Mouse (Mus musculus): ENCODE results near the gene Pfdn5.
"Not testable (repeated sequence)": the region's sequence is repeated elsewhere in the genome, so short reads cannot be mapped to it uniquely, and the experiment has no call there.

Pfdn5 gene

DNA sequence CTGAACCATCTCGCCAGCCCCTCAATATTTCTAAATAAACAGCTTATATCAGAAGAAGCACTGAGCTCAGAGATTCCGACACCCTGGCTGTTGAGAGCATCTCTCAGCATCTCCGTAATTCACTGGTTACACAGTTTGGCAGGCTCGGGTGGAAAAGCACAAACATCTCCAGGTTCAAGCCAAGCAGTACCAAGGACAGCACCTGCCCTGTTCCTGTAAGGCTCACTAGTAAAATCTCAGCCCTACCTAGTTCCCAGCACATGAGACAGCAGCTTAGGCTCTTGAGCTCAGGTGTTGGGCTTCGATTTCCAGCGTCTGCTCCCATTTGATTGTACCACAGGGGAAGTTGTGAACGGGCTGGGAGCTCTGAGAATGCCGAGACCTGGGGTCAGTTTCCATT lies 9.3 kb downstream of the Pfdn5 start:
- DNase-seq (ENCODE audit: low read depth, low spot score) = no peak

DNA sequence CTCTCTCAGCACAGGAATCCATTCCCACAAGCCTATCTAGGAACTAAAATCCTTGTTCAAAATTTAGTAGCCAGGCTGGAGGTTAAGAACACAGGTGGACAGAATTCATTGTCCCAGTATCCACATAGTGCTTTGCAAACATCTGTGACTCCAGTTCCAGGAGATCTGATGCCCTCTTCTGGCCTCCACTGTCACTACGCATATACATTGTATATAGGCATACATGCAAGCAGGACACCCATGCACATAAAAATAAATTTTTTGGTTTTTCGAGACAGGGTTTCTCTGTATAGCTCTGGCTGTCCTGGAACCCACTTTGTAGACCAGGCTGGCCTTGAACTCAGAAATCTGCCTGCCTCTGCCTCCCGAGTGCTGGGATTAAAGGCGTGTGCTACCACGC lies 10.0 kb downstream of the Pfdn5 start:
- DNase-seq (ENCODE audit: low read depth, low spot score) = not testable (repeated sequence)

GRCm38 (mm10) chr15:102336946-102337345 lies 11.0 kb downstream of the Pfdn5 start:
- no peak for DNase-seq (ENCODE audit: low read depth, low spot score)

DNA sequence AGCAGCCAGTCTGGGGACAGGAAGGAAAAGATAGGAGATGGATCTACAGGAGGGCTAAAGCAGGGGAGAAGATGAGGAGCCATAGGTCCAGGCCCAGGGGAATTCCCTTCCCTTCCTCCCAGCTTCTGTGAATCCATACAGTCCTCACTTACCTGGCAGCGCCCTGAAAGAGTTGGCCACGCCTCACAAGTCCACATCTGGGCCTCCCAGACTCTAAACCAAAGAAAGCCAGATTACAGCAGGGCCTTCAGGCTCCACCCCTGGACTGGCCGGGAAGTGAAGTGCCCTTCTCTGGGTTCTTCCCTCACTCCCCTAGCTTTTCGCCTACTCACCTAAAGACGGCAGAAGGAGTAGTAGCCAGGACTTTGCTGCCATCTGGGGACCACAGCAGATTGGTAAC lies 13.7 kb downstream of the Pfdn5 start:
- DNase-seq (ENCODE audit: low read depth, low spot score) = no peak

DNA sequence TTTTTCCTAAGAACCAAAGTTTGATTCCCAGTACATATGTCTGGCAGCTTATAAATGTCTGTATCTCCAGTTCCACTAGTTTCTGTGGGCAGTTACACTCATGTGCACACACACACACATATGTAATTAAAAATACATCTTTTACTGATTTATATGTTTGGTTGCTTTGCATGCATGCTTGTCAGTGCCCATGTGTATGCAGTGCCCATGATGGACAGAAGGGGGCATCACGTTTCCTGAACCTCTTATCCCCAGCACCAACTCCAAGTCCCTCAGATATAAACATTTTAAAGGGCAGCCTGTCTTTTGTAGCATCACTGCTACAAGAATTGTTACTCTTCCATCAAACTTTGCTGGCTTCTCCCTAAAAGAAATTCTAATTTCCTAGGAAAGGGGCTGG lies 15.7 kb downstream of the Pfdn5 start:
- DNase-seq (ENCODE audit: low read depth, low spot score) = no peak

GRCm38 (mm10) chr15:102344490-102344889 lies 18.6 kb downstream of the Pfdn5 start:
- no peak for DNase-seq (ENCODE audit: low read depth, low spot score)

- no peak for DNase-seq (ENCODE audit: low read depth, low spot score)
Observed at GRCm38 (mm10) chr15:102346444-102346843, 20.5 kb downstream of the Pfdn5 start.

GRCm38 (mm10) chr15:102350138-102350941 lies 24.4 kb downstream of the Pfdn5 start, which contains the start of gene Aaas:
Gene Aaas, minus strand, starts transcription at chr15:102350771.
- DNase-seq (ENCODE audit: low read depth, low spot score) = peak; percentile 88

GRCm38 (mm10) chr15:102350942-102351291 lies 25.0 kb downstream of the Pfdn5 start:
- DNase-seq (ENCODE audit: low read depth, low spot score) = no peak

DNA sequence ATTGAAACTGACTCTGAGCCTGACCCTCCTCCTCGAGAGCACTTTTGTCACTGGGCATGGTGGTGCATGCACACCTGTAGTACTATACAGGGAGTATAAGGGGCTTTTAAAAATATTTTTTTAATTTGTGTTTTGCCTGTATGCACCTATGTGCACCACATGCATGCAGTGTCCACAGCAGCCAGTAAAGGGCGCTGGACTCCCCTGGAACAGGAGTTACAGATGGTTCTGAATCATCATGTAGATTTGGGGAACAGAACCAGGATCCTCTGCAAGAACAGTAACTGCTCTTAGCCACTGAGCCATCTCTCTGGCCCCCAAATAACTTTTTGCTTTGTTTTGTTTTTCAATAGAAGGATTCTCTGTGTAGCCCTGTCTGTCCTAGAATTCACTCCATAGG lies 26.3 kb downstream of the Pfdn5 start:
- no peak for DNase-seq (ENCODE audit: low read depth, low spot score)

- DNase-seq (ENCODE audit: low read depth, low spot score) = no peak
Observed at GRCm38 (mm10) chr15:102353986-102354385, 28.1 kb downstream of the Pfdn5 start.

DNA sequence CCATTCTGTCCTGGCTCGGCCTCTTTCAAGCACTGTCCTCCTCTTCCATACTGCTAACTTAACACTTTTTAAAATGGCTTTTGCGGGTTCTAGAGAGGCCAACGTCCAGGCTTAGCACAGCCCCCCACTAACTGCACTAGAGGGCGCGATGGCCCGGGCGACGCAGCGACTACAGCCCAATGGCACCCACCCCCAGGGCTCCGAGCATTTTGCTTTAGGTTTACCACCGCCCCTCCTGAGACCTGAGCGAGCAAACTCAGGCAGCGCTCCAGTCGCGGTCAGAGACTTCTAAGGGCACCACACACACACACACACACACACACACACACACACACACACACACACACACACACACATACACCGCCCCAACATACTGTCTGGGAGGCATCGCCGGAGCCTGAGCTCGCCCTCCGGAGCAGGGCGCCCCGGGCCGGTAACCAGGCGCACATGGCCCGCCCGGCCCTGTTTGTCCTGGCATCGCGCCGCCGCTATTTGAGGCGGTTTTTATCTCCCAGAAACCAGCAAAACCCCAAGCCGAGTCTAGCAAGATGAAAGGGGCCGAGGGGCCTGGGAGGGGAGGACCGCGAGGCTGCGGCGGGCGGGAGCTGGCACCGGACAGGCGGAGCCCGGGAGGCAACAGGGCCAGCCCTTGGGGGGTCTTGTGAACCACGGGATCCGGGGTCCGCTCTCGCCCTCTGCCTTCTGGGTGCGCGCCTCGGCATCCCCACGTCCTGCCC lies 29.4 kb downstream of the Pfdn5 start:
- DNase-seq (ENCODE audit: low read depth, low spot score) = no peak

DNA sequence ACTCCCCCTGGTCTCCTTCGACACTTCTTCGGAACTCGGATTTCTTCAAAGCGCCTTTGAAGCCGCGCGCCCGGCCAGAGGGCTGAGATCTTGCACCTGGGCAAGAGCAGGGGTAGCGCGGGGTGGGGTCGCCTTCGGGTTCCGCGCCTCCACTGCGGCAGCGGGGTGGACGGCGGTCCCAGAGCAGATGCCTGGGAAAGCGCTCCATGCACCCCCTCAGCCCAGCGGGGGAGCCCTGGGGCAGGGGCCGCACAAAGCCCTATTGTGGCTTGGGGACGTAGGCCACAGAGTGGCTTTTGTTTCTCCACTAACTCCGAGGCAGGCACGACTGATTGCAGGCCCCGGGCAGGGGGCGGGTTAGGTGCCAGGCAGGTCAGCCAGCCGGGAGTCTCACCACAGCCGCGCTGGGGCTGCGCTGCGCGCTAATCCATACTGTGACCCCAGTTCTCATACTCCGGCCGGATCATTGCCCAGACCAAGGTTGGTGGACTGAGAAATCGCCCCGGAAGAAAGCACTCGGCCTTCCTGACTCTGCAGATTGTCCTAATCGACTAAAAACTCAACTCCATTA lies 30.0 kb downstream of the Pfdn5 start:
- DNase-seq (ENCODE audit: low read depth, low spot score) = no peak

GRCm38 (mm10) chr15:102356501-102357325 lies 30.8 kb downstream of the Pfdn5 start:
- no peak for DNase-seq (ENCODE audit: low read depth, low spot score)

GRCm38 (mm10) chr15:102358126-102358525 lies 32.2 kb downstream of the Pfdn5 start:
- DNase-seq (ENCODE audit: low read depth, low spot score) = no peak

GRCm38 (mm10) chr15:102358834-102359233 lies 32.9 kb downstream of the Pfdn5 start:
- DNase-seq (ENCODE audit: low read depth, low spot score) = no peak

GRCm38 (mm10) chr15:102362648-102363047 lies 36.7 kb downstream of the Pfdn5 start:
- no peak for DNase-seq (ENCODE audit: low read depth, low spot score)

DNA sequence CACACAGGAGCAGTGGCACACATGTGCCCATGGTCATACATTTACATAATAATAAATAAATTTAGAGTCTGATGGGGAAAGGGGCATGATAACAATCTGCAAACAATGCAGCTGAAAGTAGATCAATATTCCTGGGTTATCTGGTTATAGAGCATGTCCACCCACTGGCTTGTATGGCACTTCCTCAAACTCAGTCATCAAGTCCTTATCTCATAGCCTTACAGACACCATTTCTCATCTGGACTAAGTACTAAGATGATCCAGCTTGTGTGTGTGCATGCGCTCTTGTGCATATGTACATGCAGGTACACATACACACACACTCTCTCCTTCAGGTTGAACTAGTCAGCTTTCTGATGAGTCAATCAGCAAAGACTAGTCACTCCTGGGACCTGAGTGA lies 38.8 kb downstream of the Pfdn5 start:
- DNase-seq (ENCODE audit: low read depth, low spot score) = no peak

GRCm38 (mm10) chr15:102366238-102366637 lies 40.3 kb downstream of the Pfdn5 start:
- no peak for DNase-seq (ENCODE audit: low read depth, low spot score)

GRCm38 (mm10) chr15:102366733-102367344 lies 40.9 kb downstream of the Pfdn5 start, which contains the start of gene Sp7:
Gene Sp7, minus strand, starts transcription at chr15:102367182.
- no peak for DNase-seq (ENCODE audit: low read depth, low spot score)

DNA sequence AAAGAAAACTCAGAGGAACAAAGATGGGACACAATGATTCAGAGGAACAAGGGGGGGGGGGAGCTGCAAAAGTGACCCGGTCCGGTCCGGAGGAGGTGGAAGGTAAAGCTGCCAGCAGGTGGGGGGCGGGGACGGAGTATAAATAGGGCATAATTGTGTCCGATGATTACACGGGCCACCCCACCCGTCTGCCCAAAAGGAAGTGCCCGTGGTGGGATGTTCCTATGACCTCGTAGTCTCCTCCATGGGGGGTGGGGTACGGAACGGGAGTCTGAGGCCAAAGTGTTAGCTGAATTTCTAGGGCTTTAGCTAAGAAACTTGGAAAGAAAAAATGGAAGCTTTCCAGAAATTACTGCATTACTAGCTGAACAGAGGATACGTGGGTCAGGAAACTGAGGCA lies 44.1 kb downstream of the Pfdn5 start:
- no peak for DNase-seq (ENCODE audit: low read depth, low spot score)

Measured in retina, postnatal 7 days (tissue).